Mouse (Mus musculus): ENCODE results near the gene Pgpep1l. TPM values are rescaled to one million over a fixed set of nuclear protein-coding genes. Genes with fewer than 3 reads are reported as not detected.

Pgpep1l gene
- polyA plus RNA-seq (2014; fragmentation: Nextera tagmentation; extraction: Ambion mirVana) = not detected in 2 replicates

DNA sequence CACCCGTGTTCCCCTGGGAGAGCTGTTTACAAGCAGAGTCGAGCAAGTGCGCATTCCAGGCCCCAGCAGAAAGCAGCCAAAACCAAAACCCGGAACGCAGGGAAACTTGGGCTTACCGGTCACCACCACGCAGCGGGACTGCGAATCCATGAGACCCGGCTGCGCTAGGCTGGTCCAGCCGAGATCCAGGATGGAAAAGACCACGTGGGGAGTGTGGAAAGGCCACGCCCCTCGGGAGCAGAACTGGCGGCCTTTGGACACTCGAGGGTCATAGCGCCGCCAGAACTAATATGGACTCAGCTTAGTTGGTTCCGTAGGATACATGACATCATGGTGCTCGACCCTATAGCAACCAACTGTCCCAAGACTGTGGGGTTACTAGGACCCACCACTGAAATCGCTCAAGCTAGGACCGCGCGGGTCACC, at the start of gene Pgpep1l:
Pgpep1l (minus strand) TSS at position 206 of the 426 bp plus-strand sequence.
- Histone ChIP-seq H3K4me2 (ENCODE audit: low read length) (peak within 1 kb of the TSS; percentile 56), H3K9me3 (replicated peaks; ENCODE audit: control insufficient read depth, low read length) (no peaks in the 10 kb centered on the region), H3K27me3 (replicated peaks; ENCODE audit: control insufficient read depth, insufficient read depth, low read length) (0 out of 2 replicates have a peak, but pooled peaks cover 4% of the 10 kb centered on the region), H3K36me3 (ENCODE audit: control insufficient read depth, insufficient read depth, low read length) (no peaks in the 10 kb centered on the region), H3K4me1 (ENCODE audit: control insufficient read depth, insufficient read depth, low read length) (peaks cover 12% of the 10 kb centered on the region), H3K4me3 (ENCODE audit: low read depth, low read length) (peak within 1 kb of the TSS; percentile 17), H3K27ac (ENCODE audit: low read depth, low read length) (no peak within 1 kb of the TSS), H3K9ac (ENCODE audit: low read length) (no peak within 1 kb of the TSS)
- peak; percentile 50; the same call in 1 of the 2 replicates for ATAC-seq
- DNase-seq (ENCODE audit: low spot score) = peak; percentile 19
- 6% methylated on average over 25 of the region's 25 CpGs for WGBS

DNA sequence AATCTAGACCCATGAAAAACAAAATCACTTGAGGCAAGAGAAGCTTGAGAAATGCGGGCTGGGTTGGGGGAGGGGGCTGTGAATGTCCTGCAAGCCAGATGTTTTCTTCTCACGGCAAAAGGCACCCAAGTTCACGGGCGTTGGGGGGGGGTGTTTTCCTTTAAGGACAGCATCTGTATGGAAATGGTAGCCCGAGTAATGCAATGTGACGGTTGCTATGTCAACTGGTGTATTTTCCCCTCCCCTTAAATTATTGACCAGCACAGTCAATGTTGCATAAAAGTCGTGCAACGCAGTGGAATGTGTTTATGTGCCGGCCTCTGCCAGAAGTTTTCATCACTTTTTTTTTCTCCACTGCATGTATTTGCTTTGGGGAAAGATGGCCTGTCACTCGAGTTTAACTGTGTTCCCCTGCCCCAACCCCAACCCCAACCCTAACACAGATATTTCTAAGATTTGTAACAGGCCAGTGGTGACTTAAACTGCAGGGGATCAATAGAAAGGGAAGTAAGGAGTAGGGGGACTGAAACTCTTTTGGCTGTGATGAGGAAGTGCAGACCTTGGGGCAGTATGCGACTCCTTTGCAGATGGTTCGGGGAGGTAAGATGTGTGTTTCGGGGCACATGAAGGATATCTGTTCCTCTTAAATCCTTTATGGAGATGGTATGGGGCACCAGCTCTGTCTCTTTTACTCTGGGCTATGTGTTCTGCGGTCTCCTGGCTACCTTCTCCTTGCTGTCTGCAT, 49.2 kb upstream of the Pgpep1l start:
- no peak overlapping the region for H3K4me3 ChIP-seq (ENCODE audit: low read depth, low read length)
- 87% methylated on average over 14 of the region's 14 CpGs for WGBS
- no peaks in the 10 kb centered on the region for H3K4me1 ChIP-seq (ENCODE audit: control insufficient read depth, insufficient read depth, low read length)
- no peak for DNase-seq (ENCODE audit: low spot score)
- H3K4me2 ChIP-seq (ENCODE audit: low read length) = no peak overlapping the region
- H3K27me3 ChIP-seq (replicated peaks; ENCODE audit: control insufficient read depth, insufficient read depth, low read length) = no peaks in the 10 kb centered on the region
- H3K9ac ChIP-seq (ENCODE audit: low read length) = no peak overlapping the region
- H3K36me3 ChIP-seq (ENCODE audit: control insufficient read depth, insufficient read depth, low read length) = no peaks in the 10 kb centered on the region
- no peak for ATAC-seq
- no peaks in the 10 kb centered on the region for H3K9me3 ChIP-seq (replicated peaks; ENCODE audit: control insufficient read depth, low read length)
- no peak overlapping the region for H3K27ac ChIP-seq (ENCODE audit: low read depth, low read length)

- no peak overlapping the region for H3K4me2 ChIP-seq (ENCODE audit: low read length)
- H3K36me3 ChIP-seq (ENCODE audit: control insufficient read depth, insufficient read depth, low read length) = no peaks in the 10 kb centered on the region
- no peak overlapping the region for H3K9ac ChIP-seq (ENCODE audit: low read length)
- no peaks in the 10 kb centered on the region for H3K27me3 ChIP-seq (replicated peaks; ENCODE audit: control insufficient read depth, insufficient read depth, low read length)
- WGBS = 89% methylated on average over 5 of the region's 5 CpGs
- H3K9me3 ChIP-seq (replicated peaks; ENCODE audit: control insufficient read depth, low read length) = no peaks in the 10 kb centered on the region
- no peak overlapping the region for H3K27ac ChIP-seq (ENCODE audit: low read depth, low read length)
- H3K4me3 ChIP-seq (ENCODE audit: low read depth, low read length) = no peak overlapping the region
- no peaks in the 10 kb centered on the region for H3K4me1 ChIP-seq (ENCODE audit: control insufficient read depth, insufficient read depth, low read length)
- DNase-seq (ENCODE audit: low spot score) = no peak
- no peak for ATAC-seq
Observed at GRCm38 (mm10) chr7:68312395-68312794, 48.4 kb upstream of the Pgpep1l start.

DNA sequence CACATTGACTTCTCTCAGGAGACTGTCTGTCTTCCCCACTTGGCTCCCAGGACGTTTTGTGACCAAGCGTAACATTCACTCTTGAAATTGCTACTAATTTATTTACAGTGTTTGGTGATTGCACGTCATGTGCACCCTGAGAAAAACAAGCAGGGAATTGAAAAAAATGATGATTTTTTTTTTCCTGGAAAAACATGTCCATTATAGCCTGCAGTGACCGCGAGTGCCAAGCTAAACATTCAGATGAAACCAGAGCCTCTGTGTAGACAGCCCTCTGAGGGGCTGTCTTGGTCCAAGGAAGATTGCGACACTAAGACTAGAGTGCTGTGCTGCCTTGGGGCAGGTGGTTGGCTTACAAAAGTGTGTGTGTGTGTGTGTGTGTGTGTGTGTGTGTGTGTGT, 47.4 kb upstream of the Pgpep1l start:
- H3K4me2 ChIP-seq (ENCODE audit: low read length) = no peak overlapping the region
- ATAC-seq = no peak
- 87% methylated on average over 6 of the region's 6 CpGs for WGBS
- H3K27ac ChIP-seq (ENCODE audit: low read depth, low read length) = no peak overlapping the region
- no peaks in the 10 kb centered on the region for H3K4me1 ChIP-seq (ENCODE audit: control insufficient read depth, insufficient read depth, low read length)
- no peaks in the 10 kb centered on the region for H3K9me3 ChIP-seq (replicated peaks; ENCODE audit: control insufficient read depth, low read length)
- H3K4me3 ChIP-seq (ENCODE audit: low read depth, low read length) = no peak overlapping the region
- no peaks in the 10 kb centered on the region for H3K36me3 ChIP-seq (ENCODE audit: control insufficient read depth, insufficient read depth, low read length)
- no peaks in the 10 kb centered on the region for H3K27me3 ChIP-seq (replicated peaks; ENCODE audit: control insufficient read depth, insufficient read depth, low read length)
- no peak overlapping the region for H3K9ac ChIP-seq (ENCODE audit: low read length)
- DNase-seq (ENCODE audit: low spot score) = no peak

GRCm38 (mm10) chr7:68306756-68307155, 42.7 kb upstream of the Pgpep1l start:
- no peak for DNase-seq (ENCODE audit: low spot score)
- WGBS = 97% methylated on average over 8 of the region's 8 CpGs
- no peak for ATAC-seq

GRCm38 (mm10) chr7:68305781-68306575, 41.9 kb upstream of the Pgpep1l start:
- H3K9ac ChIP-seq (ENCODE audit: low read length) = no peak overlapping the region
- ATAC-seq (no peak), DNase-seq (ENCODE audit: low spot score) (no peak)
- H3K36me3 ChIP-seq (ENCODE audit: control insufficient read depth, insufficient read depth, low read length) = no peaks in the 10 kb centered on the region
- 47% methylated on average over 11 of the region's 11 CpGs for WGBS
- no peak overlapping the region for H3K27ac ChIP-seq (ENCODE audit: low read depth, low read length)
- H3K9me3 ChIP-seq (replicated peaks; ENCODE audit: control insufficient read depth, low read length) = no peaks in the 10 kb centered on the region
- H3K27me3 ChIP-seq (replicated peaks; ENCODE audit: control insufficient read depth, insufficient read depth, low read length) = no peaks in the 10 kb centered on the region
- no peaks in the 10 kb centered on the region for H3K4me1 ChIP-seq (ENCODE audit: control insufficient read depth, insufficient read depth, low read length)
- no peak overlapping the region for H3K4me2 ChIP-seq (ENCODE audit: low read length)
- H3K4me3 ChIP-seq (ENCODE audit: low read depth, low read length) = no peak overlapping the region

More at GRCm38 (mm10) chr7:68306756-68307155, 42.7 kb upstream of the Pgpep1l start:
- H3K27ac ChIP-seq (ENCODE audit: low read depth, low read length) = no peak overlapping the region
- H3K36me3 ChIP-seq (ENCODE audit: control insufficient read depth, insufficient read depth, low read length) = no peaks in the 10 kb centered on the region
- H3K27me3 ChIP-seq (replicated peaks; ENCODE audit: control insufficient read depth, insufficient read depth, low read length) = no peaks in the 10 kb centered on the region
- no peak overlapping the region for H3K4me2 ChIP-seq (ENCODE audit: low read length)
- H3K9me3 ChIP-seq (replicated peaks; ENCODE audit: control insufficient read depth, low read length) = no peaks in the 10 kb centered on the region
- no peaks in the 10 kb centered on the region for H3K4me1 ChIP-seq (ENCODE audit: control insufficient read depth, insufficient read depth, low read length)
- H3K4me3 ChIP-seq (ENCODE audit: low read depth, low read length) = no peak overlapping the region
- no peak overlapping the region for H3K9ac ChIP-seq (ENCODE audit: low read length)

DNA sequence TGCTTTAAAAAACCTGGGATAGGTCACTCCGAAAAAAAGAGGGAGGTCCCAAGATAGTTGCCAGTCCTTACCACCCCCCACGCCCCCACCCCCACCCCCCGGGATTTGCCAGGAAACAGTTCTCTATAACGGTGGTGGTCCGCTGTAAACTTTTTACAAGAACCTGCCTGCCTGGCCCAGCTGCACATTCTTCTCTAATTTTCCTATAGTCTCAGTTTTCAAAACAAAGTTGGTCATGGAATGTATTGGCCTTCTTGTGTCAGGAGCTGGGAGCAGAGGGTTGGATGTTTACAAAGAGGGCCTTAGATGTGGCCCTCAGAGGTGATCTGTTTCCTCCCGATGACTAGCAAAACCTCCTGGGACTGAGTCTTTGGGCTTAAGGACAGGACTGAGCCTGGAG, 39.7 kb upstream of the Pgpep1l start:
- H3K9ac ChIP-seq (ENCODE audit: low read length) = no peak overlapping the region
- H3K4me1 ChIP-seq (ENCODE audit: control insufficient read depth, insufficient read depth, low read length) = no peaks in the 10 kb centered on the region
- no peak overlapping the region for H3K4me3 ChIP-seq (ENCODE audit: low read depth, low read length)
- no peak overlapping the region for H3K27ac ChIP-seq (ENCODE audit: low read depth, low read length)
- no peaks in the 10 kb centered on the region for H3K36me3 ChIP-seq (ENCODE audit: control insufficient read depth, insufficient read depth, low read length)
- WGBS = 75% methylated on average over 6 of the region's 6 CpGs
- DNase-seq (ENCODE audit: low spot score) = no peak
- H3K9me3 ChIP-seq (replicated peaks; ENCODE audit: control insufficient read depth, low read length) = no peaks in the 10 kb centered on the region
- ATAC-seq = no peak
- no peak overlapping the region for H3K4me2 ChIP-seq (ENCODE audit: low read length)
- H3K27me3 ChIP-seq (replicated peaks; ENCODE audit: control insufficient read depth, insufficient read depth, low read length) = no peaks in the 10 kb centered on the region

GRCm38 (mm10) chr7:68302586-68303433, 38.8 kb upstream of the Pgpep1l start:
- 35% methylated on average over 18 of the region's 18 CpGs for WGBS

More at GRCm38 (mm10) chr7:68302586-68303433, 38.8 kb upstream of the Pgpep1l start:
- H3K36me3 ChIP-seq (ENCODE audit: control insufficient read depth, insufficient read depth, low read length) = no peaks in the 10 kb centered on the region
- H3K9me3 ChIP-seq (replicated peaks; ENCODE audit: control insufficient read depth, low read length) = no peaks in the 10 kb centered on the region
- H3K9ac ChIP-seq (ENCODE audit: low read length) = no peak overlapping the region
- H3K4me2 ChIP-seq (ENCODE audit: low read length) = peak overlapping the region; percentile 16; the same call in 1 of the 2 replicates
- no peaks in the 10 kb centered on the region for H3K4me1 ChIP-seq (ENCODE audit: control insufficient read depth, insufficient read depth, low read length)
- H3K27me3 ChIP-seq (replicated peaks; ENCODE audit: control insufficient read depth, insufficient read depth, low read length) = no peaks in the 10 kb centered on the region
- no peak overlapping the region for H3K4me3 ChIP-seq (ENCODE audit: low read depth, low read length)
- ATAC-seq (peak; percentile 87), DNase-seq (ENCODE audit: low spot score) (peak; percentile 87)
- H3K27ac ChIP-seq (ENCODE audit: low read depth, low read length) = no peak overlapping the region

Data from forebrain, embryonic 14.5 days (tissue).